Mouse (Mus musculus) CD4-positive helper T cell, adult 2 months (primary cell): ENCODE data around the gene Spata7.
"Not testable (repeated sequence)": the region's sequence is repeated elsewhere in the genome, so short reads cannot be mapped to it uniquely, and the experiment has no call there.

Experiments
- DNase-seq: peaks from one replicate; pipeline ENCODE4 v3.0.0-alpha.2; 2012; ENCODE audit warnings: low read depth, missing footprints, low spot score

Gene Spata7

DNA sequence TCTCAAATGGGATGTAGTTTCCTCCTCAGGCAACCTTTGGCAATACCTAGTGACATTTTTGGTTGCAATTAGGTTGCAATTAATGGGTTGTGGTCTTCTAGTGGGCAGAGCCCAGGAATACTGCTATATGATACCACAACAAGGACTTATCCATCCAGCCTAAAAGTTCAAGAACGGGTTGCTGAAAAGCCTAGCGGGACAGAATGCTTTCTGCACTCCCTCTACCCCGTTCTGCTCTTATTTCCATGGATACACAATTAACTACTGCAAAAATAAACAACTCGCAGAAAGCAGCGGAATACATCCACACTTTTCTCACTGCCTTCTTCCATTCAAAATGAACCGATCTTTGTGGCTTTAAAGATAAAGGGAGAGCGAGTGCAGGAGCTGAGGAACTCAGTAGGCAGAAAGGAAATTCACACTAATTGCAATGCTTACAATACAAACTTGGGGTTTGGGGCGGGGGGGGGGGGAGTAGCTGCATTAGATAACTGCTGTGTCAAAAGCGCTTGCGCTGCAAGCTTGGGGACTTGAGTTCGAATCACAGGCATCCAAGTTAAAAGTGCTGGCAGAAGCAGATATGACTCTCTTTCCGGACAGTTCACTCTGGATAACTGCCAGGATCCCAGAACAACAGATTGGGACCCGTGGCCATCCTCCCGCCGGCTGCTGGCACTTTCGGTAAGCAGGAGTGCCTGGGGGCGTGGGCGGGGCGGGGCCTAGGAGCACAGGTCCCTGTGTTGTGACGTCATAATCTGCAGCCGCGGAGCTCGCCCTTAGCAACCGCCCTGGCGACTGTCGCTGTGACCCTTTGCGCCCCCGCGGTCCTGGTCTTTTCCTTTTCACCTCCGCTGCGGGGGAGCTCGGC is at the start of gene Spata7:
Spata7 (plus strand) TSS at position 766 of the 868 bp plus-strand sequence.
- DNase-seq: peak; percentile 80

GRCm38 (mm10) chr12:98585302-98585701 is 42.7 kb upstream of the Spata7 start:
- DNase-seq: no peak

DNA sequence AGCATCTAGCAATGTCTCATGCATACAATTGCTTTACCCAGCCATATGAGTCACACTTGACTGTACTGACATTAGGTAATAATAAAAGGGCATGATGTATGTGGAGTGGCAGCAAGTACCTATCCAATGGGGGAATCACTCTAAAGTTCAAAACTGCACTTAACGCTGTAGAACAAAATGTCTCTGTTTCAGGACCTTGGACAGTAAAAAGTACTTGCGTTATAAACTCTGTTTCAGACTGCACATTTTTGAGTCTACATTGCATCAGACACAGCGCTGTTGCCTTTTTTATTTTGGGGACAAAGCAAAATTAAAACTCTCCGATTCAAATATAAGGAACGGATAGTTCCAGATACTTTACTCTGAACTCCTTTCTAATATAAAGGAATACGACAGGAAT is 39.4 kb upstream of the Spata7 start:
- no peak for DNase-seq

DNA sequence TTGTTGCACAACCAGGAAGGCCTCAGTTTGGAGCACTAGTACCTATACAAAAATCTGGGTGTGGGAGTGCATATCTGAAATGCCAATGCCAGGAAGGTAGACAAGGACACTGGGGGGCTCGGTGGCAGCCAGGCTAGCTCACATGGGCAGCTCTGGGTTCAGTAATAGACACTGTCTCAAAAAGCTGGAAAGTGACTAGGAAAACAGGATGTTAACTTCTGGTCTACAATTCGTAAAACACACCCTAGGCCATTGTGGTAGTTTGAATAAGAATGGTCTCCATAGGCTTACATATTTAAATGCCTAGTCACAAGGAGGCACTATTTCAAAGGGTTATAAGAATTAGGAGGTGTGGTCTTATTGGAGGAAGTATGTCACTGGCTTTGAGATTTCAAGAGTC is 36.9 kb upstream of the Spata7 start:
- DNase-seq: no peak

- DNase-seq: peak; percentile 24
Observed at GRCm38 (mm10) chr12:98600861-98601260, 27.1 kb upstream of the Spata7 start.

GRCm38 (mm10) chr12:98602114-98602513 is 25.8 kb upstream of the Spata7 start:
- DNase-seq: peak; percentile 5

DNA sequence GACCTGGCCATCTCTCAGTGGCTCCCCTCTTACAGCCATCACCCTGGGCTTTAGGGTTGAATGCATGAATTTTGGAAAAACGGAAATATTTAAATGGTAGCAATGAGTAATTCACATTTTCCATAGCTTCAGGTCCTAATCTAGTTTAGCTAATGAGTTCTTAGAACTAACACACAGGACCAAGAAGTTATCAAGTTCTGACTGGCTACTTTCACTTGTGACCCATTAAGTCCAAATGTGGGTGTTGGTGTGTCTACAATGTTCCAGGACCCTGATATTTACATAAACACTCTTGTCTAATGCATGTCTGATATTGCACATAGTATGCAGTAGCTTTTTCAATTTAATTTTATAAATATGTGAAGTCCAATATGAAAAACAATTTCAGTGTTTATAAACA is 22.7 kb upstream of the Spata7 start:
- no peak for DNase-seq

DNA sequence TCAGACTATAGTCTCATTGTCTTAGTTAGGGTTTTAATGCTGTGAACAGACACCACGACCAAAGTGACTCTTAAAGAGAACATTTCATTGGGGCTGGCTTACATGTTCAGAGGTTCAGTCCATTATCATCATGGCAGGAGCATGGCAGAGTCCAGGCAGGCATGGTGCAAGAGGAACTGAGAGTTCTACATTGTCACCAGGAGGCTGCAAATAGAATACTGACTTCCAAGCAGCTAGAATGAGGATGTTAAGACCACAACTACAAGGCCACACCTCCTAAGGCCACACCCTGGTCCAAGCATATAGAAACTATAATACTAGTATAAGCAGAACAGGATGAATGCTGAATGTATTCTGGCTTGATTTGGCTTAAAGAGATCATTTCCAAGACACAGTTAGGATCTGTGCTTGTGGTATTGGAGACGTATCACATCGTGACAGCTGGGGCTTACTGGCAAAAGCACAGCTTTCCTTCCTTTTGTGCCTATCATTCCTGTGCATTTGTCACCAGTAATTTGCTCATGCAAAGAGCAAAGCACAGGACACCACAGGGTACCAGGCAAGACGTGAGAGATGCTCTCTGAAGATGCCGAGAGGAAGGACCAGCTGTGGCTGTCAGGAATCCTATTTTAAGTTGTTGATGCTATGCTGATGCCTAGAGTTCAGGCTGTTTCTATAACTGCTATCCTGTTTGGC is 21.2 kb upstream of the Spata7 start:
- DNase-seq: no peak

DNA sequence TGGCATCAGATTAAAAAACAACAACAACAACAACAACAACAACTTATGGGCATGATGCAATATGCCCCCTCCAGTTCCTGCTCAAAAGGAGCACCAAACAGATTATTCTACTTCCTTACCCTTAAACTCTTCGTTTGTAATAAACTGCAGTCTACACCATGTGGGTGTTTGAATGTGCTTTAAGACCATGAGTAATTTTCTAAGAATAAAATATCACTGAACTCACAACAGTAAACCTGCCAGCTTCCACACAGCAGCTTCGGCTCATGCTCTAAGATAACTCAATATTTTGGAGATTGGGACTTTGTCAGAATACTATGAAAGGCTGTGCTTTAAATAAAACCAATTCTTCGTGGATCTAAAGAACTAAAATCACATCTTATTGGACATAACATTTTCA is 17.6 kb upstream of the Spata7 start:
- no peak for DNase-seq

- no peak for DNase-seq
Observed at GRCm38 (mm10) chr12:98614910-98615508, 12.9 kb upstream of the Spata7 start.

DNA sequence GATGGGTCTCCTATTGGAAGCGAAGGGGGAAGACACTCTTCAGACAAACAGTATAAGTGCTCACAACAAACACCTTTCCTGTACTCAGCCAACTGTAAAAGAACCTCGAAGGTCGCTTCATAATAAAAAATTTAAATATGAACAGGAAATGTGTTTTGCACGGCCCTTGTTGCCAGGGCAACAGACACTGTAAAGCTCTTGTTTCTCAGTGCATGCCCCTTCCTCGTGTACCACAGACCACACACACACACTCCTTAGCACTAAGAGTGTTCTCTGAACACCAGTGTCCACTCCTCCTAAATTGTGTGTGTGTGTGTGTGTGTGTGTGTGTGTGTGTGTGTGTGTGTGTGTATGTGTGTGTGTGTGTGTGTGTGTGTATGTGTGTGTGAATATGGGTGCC is 12.2 kb upstream of the Spata7 start:
- DNase-seq: no peak

GRCm38 (mm10) chr12:98619496-98619895 is 8.5 kb upstream of the Spata7 start:
- no peak for DNase-seq

DNA sequence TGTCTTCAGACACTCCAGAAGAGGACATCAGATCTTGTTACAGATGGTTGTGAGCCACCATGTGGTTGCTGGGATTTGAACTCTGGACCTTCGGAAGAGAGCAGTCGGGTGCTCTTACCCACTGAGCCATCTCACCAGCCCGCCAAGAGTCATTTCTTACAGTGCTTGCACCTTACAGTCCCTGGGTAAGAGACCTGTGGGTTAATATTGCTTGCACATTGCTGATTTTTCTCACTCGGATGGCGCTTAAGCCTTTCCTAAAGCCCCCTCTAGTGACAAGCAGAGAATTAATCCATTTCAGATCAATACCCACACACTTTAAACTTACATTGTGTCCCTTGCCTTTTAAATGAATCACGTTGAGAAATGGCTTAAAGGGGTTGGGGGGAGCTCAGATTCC is 7.0 kb upstream of the Spata7 start:
- not testable (repeated sequence) for DNase-seq

- not testable (repeated sequence) for DNase-seq
Observed at GRCm38 (mm10) chr12:98623266-98623665, 4.7 kb upstream of the Spata7 start.

DNA sequence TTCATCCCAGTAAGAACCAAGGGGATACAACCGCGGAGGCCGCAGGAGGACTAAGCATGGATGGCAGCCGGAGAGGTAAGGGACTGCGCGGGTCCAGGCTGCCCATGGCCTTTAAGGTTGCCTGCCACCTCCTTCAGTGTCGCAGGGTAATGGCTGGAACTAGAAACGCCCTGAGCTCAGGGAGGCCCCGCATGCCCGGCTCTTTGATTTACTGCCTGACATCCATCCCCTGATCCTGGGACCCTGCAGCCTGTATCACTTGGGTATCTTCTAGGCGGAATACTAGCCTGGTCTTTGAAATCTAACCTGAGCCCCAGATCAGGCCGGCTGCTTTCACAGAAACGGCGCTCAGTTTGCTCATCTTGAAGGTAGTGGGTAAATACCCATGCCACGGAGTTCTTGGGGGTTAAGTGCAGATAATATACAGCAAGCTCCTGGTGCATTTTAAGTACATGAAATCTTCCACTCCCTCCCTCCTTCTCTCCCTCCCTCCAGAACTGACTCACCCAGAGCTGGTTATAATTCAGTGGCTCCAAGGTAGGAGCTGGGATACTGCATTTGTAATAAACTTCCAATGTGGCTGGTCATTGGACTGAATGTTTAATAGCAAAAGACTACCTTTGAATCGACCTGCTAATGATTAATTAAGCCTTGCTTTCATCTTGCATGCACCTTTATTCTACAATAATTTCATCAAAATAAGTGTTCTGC is 458 bp downstream of the Spata7 start:
- no peak for DNase-seq

DNA sequence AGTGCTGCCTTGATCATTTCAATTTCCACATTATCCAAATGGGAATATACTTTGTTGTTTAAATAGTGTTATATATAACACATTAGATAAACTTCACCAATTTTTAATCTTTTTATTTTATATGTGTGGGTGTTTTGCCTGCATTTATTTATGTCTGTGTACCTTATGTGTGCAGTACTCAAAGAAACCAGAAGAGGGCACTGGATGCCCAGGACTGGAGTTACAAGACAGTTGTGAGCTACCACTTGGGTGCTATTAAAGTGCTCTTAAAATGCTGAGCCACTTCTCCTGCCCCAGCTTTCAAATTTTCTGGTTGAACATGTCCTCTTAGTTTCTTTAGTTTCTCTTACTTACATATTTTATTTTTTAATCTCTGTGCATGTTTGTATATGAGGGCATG is 16.9 kb downstream of the Spata7 start:
- no peak for DNase-seq

GRCm38 (mm10) chr12:98656873-98657272 is 28.9 kb downstream of the Spata7 start:
- no peak for DNase-seq

GRCm38 (mm10) chr12:98662617-98663016 is 34.7 kb downstream of the Spata7 start:
- DNase-seq: no peak

DNA sequence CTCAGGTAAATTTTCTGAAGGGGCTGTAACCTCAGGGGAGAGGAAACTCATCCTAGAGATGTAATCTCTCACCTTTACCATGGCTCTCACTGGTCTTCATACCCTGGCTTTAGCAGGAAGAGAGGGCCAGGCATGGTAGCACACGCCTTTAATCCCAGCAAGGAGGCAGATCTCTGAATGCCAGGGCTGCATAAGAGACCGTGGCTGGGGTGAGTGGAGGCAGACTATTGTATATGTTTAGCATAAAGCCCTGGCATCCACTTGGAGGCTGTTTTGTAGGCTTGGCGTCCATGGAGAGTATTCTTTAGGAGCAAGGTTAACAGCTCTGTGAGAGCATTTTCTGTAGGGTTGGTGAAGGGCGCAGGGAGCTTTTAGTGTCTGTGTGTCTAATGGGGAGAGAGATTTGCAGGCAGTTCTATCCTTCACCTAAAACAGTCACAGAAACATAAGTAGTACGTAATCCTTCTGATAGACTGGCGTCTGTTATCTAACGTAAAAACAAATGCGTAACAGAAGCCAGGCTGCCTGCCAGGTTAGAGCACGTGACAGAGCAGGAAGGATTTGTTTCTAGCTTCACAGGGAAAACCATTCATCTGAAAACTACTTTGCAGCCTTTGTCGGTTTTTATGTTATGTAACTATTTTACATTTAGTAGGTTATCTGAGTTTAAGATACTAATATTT is 40.3 kb downstream of the Spata7 start:
- no peak for DNase-seq

DNA sequence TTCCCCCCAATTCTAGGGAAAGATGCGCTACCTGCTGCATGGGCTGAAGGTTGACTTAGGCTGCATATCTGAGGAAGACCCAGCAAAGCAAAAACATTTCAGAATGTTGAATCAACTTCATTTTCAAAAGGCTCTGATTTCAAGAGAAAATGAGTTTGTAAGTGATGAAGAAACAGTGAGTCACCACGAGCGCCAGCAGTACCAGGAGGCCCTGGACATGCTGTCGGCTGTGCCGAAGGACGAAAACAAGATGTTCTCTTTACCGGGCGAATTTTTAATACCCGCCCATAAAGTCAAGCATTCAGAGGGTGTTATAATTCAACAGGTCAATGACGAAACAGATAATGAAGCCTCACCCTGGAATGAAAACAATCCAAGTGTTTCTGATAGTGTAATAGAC is 41.1 kb downstream of the Spata7 start:
- no peak for DNase-seq

GRCm38 (mm10) chr12:98669864-98670263 is 41.9 kb downstream of the Spata7 start:
- DNase-seq: no peak
